Mouse (Mus musculus) right cerebral cortex, postnatal 10 days (tissue): ENCODE data around the gene Dab1.

Experiments used
- DNase-seq, 2 experiments: peaks; one replicate each; pipeline ENCODE4 v3.0.0; 2021; ENCODE audit warnings: low spot score in 2 of 2

The Dab1 gene

GRCm38 (mm10) chr4:104444985-104445384, 825.8 kb downstream of the Dab1 start:
- no peak for DNase-seq

- no peak for DNase-seq
Measured at GRCm38 (mm10) chr4:104448199-104448598, 829.0 kb downstream of the Dab1 start.

GRCm38 (mm10) chr4:104450645-104451044, 831.5 kb downstream of the Dab1 start:
- DNase-seq = no peak

GRCm38 (mm10) chr4:104452587-104452986, 833.4 kb downstream of the Dab1 start:
- peak; percentile 80 to 90 for DNase-seq

GRCm38 (mm10) chr4:104455151-104455550, 836.0 kb downstream of the Dab1 start:
- no peak for DNase-seq

- no peak for DNase-seq
Measured at GRCm38 (mm10) chr4:104455760-104456159, 836.6 kb downstream of the Dab1 start.

GRCm38 (mm10) chr4:104456173-104456873, 837.2 kb downstream of the Dab1 start:
- no peak for DNase-seq

GRCm38 (mm10) chr4:104458726-104459125, 839.6 kb downstream of the Dab1 start:
- peak; percentile 70 to 73 for DNase-seq

- DNase-seq = no peak
Measured at GRCm38 (mm10) chr4:104461106-104462011, 842.2 kb downstream of the Dab1 start.

- DNase-seq = no peak
Measured at GRCm38 (mm10) chr4:104462932-104463780, 844.0 kb downstream of the Dab1 start.

GRCm38 (mm10) chr4:104463781-104464170, 844.6 kb downstream of the Dab1 start:
- DNase-seq = no peak

- no peak for DNase-seq
Measured at GRCm38 (mm10) chr4:104465594-104465993, 846.4 kb downstream of the Dab1 start.

- DNase-seq = no peak
Measured at GRCm38 (mm10) chr4:104468666-104469065, 849.5 kb downstream of the Dab1 start.

GRCm38 (mm10) chr4:104472915-104473314, 853.8 kb downstream of the Dab1 start:
- no peak for DNase-seq

GRCm38 (mm10) chr4:104476841-104477240, 857.7 kb downstream of the Dab1 start:
- no peak for DNase-seq

GRCm38 (mm10) chr4:104483948-104484347, 864.8 kb downstream of the Dab1 start:
- DNase-seq = no peak

GRCm38 (mm10) chr4:104497221-104497620, 878.1 kb downstream of the Dab1 start:
- DNase-seq = no peak

GRCm38 (mm10) chr4:104500112-104500511, 881.0 kb downstream of the Dab1 start:
- DNase-seq = no peak

- no peak for DNase-seq
Measured at GRCm38 (mm10) chr4:104500646-104501045, 881.5 kb downstream of the Dab1 start.

GRCm38 (mm10) chr4:104501245-104501644, 882.1 kb downstream of the Dab1 start:
- no peak for DNase-seq

GRCm38 (mm10) chr4:104504916-104505315, 885.8 kb downstream of the Dab1 start:
- no peak for DNase-seq
